Mouse (Mus musculus): ENCODE results near the gene Angptl3. TPM values are rescaled to one million over a fixed set of nuclear protein-coding genes. Genes with fewer than 3 reads are reported as not detected.
A peak's percentile ranks its signal among the peaks of the same experiment; 100 is the strongest.

Gene Angptl3
- total and polyA plus RNA-seq, 2 experiments from 2014 or later, result 1.2 TPM; not detected in 1

DNA sequence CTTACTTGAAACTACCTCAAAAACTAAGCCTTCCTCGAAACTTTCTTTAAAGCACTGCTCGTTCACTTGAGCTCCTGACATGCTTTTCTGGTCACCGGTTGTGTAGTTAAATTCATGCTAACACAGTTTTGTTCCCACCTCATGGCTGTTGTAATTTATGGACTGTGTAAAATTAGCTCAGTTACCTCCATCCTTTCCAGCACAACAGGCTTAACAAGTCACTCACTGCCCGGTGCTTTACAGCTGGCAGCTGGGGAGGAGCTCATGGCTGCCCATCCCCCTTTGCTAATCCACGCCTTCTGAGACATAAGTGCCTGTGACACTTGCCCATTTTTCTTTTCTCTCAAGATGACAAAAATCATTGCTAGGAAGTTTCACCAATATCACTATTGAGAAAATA is 33.8 kb downstream of the Angptl3 start:
- no peak overlapping the region for H3K4me2 ChIP-seq (ENCODE audit: low read depth, low read length, poor library complexity, severe bottlenecking)
- DNase-seq (ENCODE audit: low spot score), result no peak
- H3K9ac ChIP-seq (replicated peaks; ENCODE audit: low read length, poor library complexity, severe bottlenecking), result no peak overlapping the region
- TF ChIP-seq CTCF (IDR thresholded peaks at IDR 0.05), result no peak
- H3K27me3 ChIP-seq (ENCODE audit: insufficient read depth, low read length), result no peaks in the 10 kb centered on the region
- no peak overlapping the region for H3K27ac ChIP-seq (ENCODE audit: low read depth, low read length)
- no peaks in the 10 kb centered on the region for H3K4me1 ChIP-seq (ENCODE audit: insufficient read depth, low read length)
- WGBS, result 41% methylated on average over 5 of the region's 5 CpGs
- ATAC-seq (ENCODE audit: low FRiP score), result no peak
- H3K9me3 ChIP-seq (ENCODE audit: low read length), result no peaks in the 10 kb centered on the region
- H3K36me3 ChIP-seq (ENCODE audit: insufficient read depth, low read length), result peaks cover 12% of the 10 kb centered on the region; the same call in 1 of the 2 replicates
- no peak overlapping the region for H3K4me3 ChIP-seq (ENCODE audit: low read depth, low read length)

DNA sequence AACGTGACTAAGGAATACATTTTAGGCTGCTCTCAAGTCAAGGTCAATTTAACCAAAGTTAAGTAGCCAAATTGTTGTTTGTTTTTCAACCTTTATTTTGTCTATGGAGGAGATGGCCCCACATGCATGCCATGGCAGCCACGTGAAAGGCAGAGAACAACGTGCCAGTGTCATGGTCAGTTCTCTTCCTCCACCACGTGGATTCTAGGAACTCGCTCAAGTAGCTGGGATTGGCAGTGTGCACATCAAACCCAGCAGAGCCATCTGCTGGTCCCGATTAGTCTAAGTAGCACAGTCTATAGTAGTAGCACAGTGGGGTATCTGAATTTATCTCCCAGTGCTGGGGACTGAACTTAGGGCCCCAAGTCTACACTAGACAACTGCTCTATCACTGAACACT is 38.1 kb downstream of the Angptl3 start:
- peaks cover 19% of the 10 kb centered on the region for H3K36me3 ChIP-seq (ENCODE audit: insufficient read depth, low read length)
- no peak for ATAC-seq (ENCODE audit: low FRiP score)
- H3K4me1 ChIP-seq (ENCODE audit: insufficient read depth, low read length), result no peaks in the 10 kb centered on the region
- H3K9ac ChIP-seq (replicated peaks; ENCODE audit: low read length, poor library complexity, severe bottlenecking), result no peak overlapping the region
- H3K9me3 ChIP-seq (ENCODE audit: low read length), result no peaks in the 10 kb centered on the region
- H3K27me3 ChIP-seq (ENCODE audit: insufficient read depth, low read length), result no peaks in the 10 kb centered on the region
- H3K4me2 ChIP-seq (ENCODE audit: low read depth, low read length, poor library complexity, severe bottlenecking), result no peak overlapping the region
- H3K27ac ChIP-seq (ENCODE audit: low read depth, low read length), result no peak overlapping the region
- 82% methylated on average over 6 of the region's 6 CpGs for WGBS
- 0 out of 2 replicates have a peak, but pooled peaks have one; percentile 4 for TF ChIP-seq CTCF (IDR thresholded peaks at IDR 0.05)
- no peak for DNase-seq (ENCODE audit: low spot score)
- H3K4me3 ChIP-seq (ENCODE audit: low read depth, low read length), result no peak overlapping the region

DNA sequence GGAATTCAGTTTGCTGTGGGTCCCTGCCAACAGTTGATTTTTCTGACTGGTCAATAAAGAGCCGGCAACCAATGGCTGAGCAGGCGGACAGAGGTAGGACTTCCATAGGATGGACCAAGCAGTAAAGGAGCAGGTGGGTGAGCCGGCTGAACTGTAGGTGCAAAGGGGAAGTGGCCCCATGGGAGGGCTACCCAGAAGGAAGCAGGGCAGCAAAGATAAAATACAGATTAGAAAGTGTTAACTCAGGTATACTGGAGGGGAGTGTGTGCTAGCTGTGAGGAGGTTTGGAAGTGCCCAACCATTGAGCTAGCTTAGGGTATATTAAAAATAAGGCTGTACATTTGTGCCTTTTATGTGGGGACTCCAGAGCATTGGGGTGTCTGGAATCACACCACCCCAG is 47.3 kb downstream of the Angptl3 start:
- Histone ChIP-seq H3K27me3 (ENCODE audit: insufficient read depth, low read length) (no peaks in the 10 kb centered on the region), H3K36me3 (ENCODE audit: insufficient read depth, low read length) (peaks cover 25% of the 10 kb centered on the region), H3K4me1 (ENCODE audit: insufficient read depth, low read length) (no peaks in the 10 kb centered on the region), H3K4me2 (ENCODE audit: low read depth, low read length, poor library complexity, severe bottlenecking) (no peak overlapping the region), H3K4me3 (ENCODE audit: low read depth, low read length) (no peak overlapping the region), H3K9ac (replicated peaks; ENCODE audit: low read length, poor library complexity, severe bottlenecking) (no peak overlapping the region), H3K27ac (ENCODE audit: low read depth, low read length) (no peak overlapping the region), H3K9me3 (ENCODE audit: low read length) (no peaks in the 10 kb centered on the region)
- no peak for DNase-seq (ENCODE audit: low spot score)
- no peak for ATAC-seq (ENCODE audit: low FRiP score)
- no peak for TF ChIP-seq CTCF (IDR thresholded peaks at IDR 0.05)
- 96% methylated on average over 3 of the region's 3 CpGs for WGBS

DNA sequence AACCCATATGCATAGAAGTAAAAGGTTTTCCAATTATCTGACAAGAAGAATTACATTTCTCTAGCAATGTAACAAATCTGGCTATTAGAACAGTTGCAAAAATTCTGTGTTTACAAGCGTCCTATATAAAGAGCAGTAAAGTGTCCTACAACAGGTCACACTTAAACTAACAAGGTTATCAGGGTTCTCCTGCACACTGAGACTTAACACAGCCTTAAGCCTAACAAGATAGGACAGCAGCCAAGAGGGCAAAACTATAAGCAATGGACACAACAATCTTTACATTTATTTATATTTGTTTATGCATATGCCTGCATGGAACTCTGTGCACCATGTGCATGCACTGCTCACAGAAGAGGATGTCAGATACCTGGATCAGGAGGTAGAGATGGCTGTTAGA is 50.4 kb downstream of the Angptl3 start:
- H3K9me3 ChIP-seq (ENCODE audit: low read length), result no peaks in the 10 kb centered on the region
- no peak overlapping the region for H3K4me2 ChIP-seq (ENCODE audit: low read depth, low read length, poor library complexity, severe bottlenecking)
- H3K36me3 ChIP-seq (ENCODE audit: insufficient read depth, low read length), result peaks cover 24% of the 10 kb centered on the region
- WGBS, result 85% methylated on average over 1 of the region's 1 CpGs
- H3K9ac ChIP-seq (replicated peaks; ENCODE audit: low read length, poor library complexity, severe bottlenecking), result no peak overlapping the region
- ATAC-seq (ENCODE audit: low FRiP score), result no peak
- no peak for TF ChIP-seq CTCF (IDR thresholded peaks at IDR 0.05)
- H3K27me3 ChIP-seq (ENCODE audit: insufficient read depth, low read length), result no peaks in the 10 kb centered on the region
- H3K27ac ChIP-seq (ENCODE audit: low read depth, low read length), result no peak overlapping the region
- H3K4me1 ChIP-seq (ENCODE audit: insufficient read depth, low read length), result no peaks in the 10 kb centered on the region
- H3K4me3 ChIP-seq (ENCODE audit: low read depth, low read length), result no peak overlapping the region
- DNase-seq (ENCODE audit: low spot score), result no peak

DNA sequence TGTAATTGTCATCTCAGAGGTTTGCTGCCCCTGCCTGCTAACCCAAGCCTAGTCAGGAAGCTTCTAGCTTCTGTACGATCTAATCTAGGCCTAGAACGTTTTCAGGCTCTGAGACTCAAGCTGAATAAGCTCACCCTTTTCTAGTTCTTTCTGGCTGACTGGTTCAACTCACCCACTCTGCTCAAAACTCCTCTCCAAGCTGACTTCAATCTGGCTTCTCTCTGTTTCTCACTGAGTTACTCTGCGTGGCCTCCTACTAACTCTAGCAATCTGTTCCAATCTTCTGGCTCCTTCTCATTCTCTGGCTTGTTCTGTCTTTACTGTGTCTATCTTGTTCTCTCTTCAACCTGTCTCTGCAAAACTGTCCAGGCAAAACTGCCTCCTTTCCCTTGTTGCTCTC is 53.1 kb downstream of the Angptl3 start:
- H3K4me3 ChIP-seq (ENCODE audit: low read depth, low read length), result no peak overlapping the region

DNA sequence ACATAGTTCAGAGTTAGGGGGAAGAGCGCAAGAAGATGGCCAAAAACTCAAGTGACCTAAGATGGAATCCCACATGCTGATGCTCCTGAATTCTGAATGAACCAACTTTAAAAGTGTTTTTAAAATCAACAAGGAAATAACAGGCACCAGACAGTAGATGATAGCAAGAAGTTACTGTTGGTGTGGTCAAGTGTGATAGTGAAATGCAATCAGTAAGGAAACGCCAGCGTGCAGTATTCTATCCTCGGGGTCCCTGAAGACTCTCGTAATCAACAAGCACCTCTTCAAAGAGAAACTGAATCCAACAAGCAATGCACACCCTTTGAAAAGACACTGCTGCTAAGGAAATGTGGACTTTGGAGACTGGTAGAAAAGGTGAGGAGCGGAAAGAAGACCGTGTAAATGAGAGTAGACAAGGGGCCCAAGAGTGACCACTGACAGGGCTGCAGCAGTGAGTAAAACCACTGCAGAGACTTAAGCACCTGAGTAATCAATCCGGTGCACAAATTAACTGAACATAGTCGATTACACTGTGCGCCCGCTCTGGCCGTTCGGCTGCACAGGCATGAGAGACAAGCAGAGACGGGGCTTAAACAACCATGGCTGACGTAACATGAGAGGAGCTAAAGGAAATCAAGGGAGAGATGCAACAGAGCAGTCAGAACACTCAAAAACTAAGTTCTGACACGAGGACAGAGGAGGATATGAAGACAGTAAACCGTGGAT is 57.2 kb downstream of the Angptl3 start:
- no peak for DNase-seq (ENCODE audit: low spot score)
- Histone ChIP-seq H3K27ac (ENCODE audit: low read depth, low read length) (no peak overlapping the region), H3K36me3 (ENCODE audit: insufficient read depth, low read length) (peaks cover 20% of the 10 kb centered on the region), H3K9ac (replicated peaks; ENCODE audit: low read length, poor library complexity, severe bottlenecking) (no peak overlapping the region), H3K27me3 (ENCODE audit: insufficient read depth, low read length) (no peaks in the 10 kb centered on the region), H3K9me3 (ENCODE audit: low read length) (no peaks in the 10 kb centered on the region), H3K4me1 (ENCODE audit: insufficient read depth, low read length) (no peaks in the 10 kb centered on the region), H3K4me2 (ENCODE audit: low read depth, low read length, poor library complexity, severe bottlenecking) (no peak overlapping the region), H3K4me3 (ENCODE audit: low read depth, low read length) (no peak overlapping the region)
- ATAC-seq (ENCODE audit: low FRiP score), result no peak
- no peak for TF ChIP-seq CTCF (IDR thresholded peaks at IDR 0.05)
- 93% methylated on average over 17 of the region's 17 CpGs for WGBS

More for the DNA sequence above, 53.1 kb downstream of the Angptl3 start:
- WGBS, result 84% methylated on average over 3 of the region's 3 CpGs
- Histone ChIP-seq H3K4me2 (ENCODE audit: low read depth, low read length, poor library complexity, severe bottlenecking) (no peak overlapping the region), H3K36me3 (ENCODE audit: insufficient read depth, low read length) (peaks cover 22% of the 10 kb centered on the region), H3K4me1 (ENCODE audit: insufficient read depth, low read length) (no peaks in the 10 kb centered on the region), H3K9ac (replicated peaks; ENCODE audit: low read length, poor library complexity, severe bottlenecking) (no peak overlapping the region), H3K27me3 (ENCODE audit: insufficient read depth, low read length) (no peaks in the 10 kb centered on the region), H3K9me3 (ENCODE audit: low read length) (no peaks in the 10 kb centered on the region), H3K27ac (ENCODE audit: low read depth, low read length) (no peak overlapping the region)
- no peak for ATAC-seq (ENCODE audit: low FRiP score)
- no peak for DNase-seq (ENCODE audit: low spot score)
- TF ChIP-seq CTCF (IDR thresholded peaks at IDR 0.05), result no peak
